Mouse (Mus musculus) ES-Bruce4 (cell line): ENCODE results near the gene Trpm8. TPM values are rescaled to one million over a fixed set of nuclear protein-coding genes. Genes with fewer than 3 reads are reported as not detected.

ENCODE experiments used
- H3K27ac ChIP-seq: 2 replicates; pipeline ENCODE4 v1.5.1; 2012; ENCODE audit warnings: low read length, inconsistent platforms; ENCODE audit not compliant: insufficient read depth
- H3K27me3 ChIP-seq: 2 replicates; pipeline ENCODE4 v1.6.1; 2012; ENCODE audit warnings: mild to moderate bottlenecking, low read length, inconsistent platforms; ENCODE audit not compliant: control insufficient read depth, poor library complexity, insufficient read depth, severe bottlenecking
- H3K36me3 ChIP-seq: 2 replicates; pipeline ENCODE4 v1.6.1; 2012; ENCODE audit warnings: inconsistent platforms, mild to moderate bottlenecking, low read length, moderate library complexity; ENCODE audit not compliant: control insufficient read depth, poor library complexity, insufficient read depth, severe bottlenecking
- H3K4me1 ChIP-seq: one replicate; pipeline ENCODE4 v1.8.1; 2011; ENCODE audit warnings: low read length; ENCODE audit not compliant: control insufficient read depth, insufficient read depth
- H3K4me3 ChIP-seq: 2 replicates; pipeline ENCODE4 v1.5.1; 2011; ENCODE audit warnings: low read depth, mild to moderate bottlenecking, low read length
- H3K9ac ChIP-seq: 2 replicates; pipeline ENCODE4 v1.6.1; 2012; ENCODE audit warnings: low read depth, mild to moderate bottlenecking, inconsistent platforms; ENCODE audit not compliant: poor library complexity, severe bottlenecking
- H3K9me3 ChIP-seq: replicated peaks from 2 replicates; pipeline ENCODE4 v1.6.1; 2012; ENCODE audit warnings: mild to moderate bottlenecking, low read length, inconsistent platforms; ENCODE audit not compliant: control insufficient read depth, poor library complexity, insufficient read depth, severe bottlenecking
- CTCF ChIP-seq: IDR thresholded peaks from one replicate; pipeline ENCODE4 v1.8.1; 2011; ENCODE audit warnings: low read depth, low read length
- EP300 ChIP-seq: IDR thresholded peaks from 2 replicates; pipeline ENCODE4 v1.6.1; 2011; ENCODE audit warnings: low read depth, low read length; ENCODE audit not compliant: insufficient read depth
- POLR2A ChIP-seq: IDR thresholded peaks from one replicate; pipeline ENCODE4 v1.8.1; 2011; ENCODE audit warnings: low read length; ENCODE audit not compliant: insufficient read depth
- polyA plus RNA-seq: library from polyadenylated mRNA; stranded (reverse); fragments of >200 nt; gene quantifications from 2 replicates; pipeline ENCODE4 v1.2.4, GENCODE M21; 2011; ENCODE audit warnings: low read depth; ENCODE audit not compliant: missing spikeins, insufficient read depth, insufficient read length

The Trpm8 gene
- polyA plus RNA-seq, 1 experiment = not detected

DNA sequence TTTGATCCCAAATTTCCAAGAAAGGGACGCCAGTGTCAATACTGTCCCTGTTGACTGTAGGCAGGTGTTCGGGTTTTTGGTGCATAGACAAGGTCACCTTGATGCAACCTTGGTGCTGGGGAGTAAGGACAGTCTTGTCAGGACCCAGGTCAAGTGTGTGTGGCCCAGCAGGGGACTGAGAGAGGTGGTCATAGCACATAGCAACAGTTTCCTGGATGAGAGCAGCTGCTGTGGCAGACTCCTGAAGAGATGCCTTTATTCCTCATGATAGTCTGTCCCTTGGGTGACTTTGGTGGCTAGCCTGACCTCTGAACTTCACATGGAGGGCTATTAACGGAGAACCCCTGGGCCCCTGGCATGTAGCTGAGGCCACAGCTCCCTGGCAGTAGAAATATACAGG lies 45.6 kb downstream of the Trpm8 start:
- peaks cover 2% of the 10 kb centered on the region for H3K4me1 ChIP-seq
- no peaks in the 10 kb centered on the region for H3K36me3 ChIP-seq
- H3K9ac ChIP-seq = no peak overlapping the region
- H3K4me3 ChIP-seq = no peak overlapping the region
- no peaks in the 10 kb centered on the region for H3K9me3 ChIP-seq
- H3K27ac ChIP-seq = no peak overlapping the region
- no peaks in the 10 kb centered on the region for H3K27me3 ChIP-seq
- TF ChIP-seq POLR2A (no peak), CTCF (no peak), EP300 (no peak)

DNA sequence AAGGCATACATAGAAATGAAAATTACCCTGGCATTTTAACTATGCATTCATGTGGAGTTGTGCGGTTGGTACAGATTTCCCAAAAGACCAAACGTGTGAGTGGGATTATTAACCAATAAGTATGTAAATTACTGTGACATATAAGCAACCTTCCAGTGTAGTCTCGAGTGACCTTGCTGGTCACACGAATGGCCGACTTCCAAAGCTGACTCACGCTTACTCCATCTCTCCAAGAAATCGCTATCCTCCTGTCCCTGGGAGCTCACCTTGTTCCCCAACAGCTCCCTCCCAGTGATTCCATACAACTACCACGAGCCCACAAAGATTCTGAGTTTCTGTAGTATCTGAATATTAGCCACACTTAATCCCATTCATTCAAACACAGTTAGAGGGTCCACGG lies 62.0 kb downstream of the Trpm8 start:
- Histone ChIP-seq H3K4me1 (no peaks in the 10 kb centered on the region), H3K4me3 (no peak overlapping the region), H3K36me3 (no peaks in the 10 kb centered on the region), H3K27ac (no peak overlapping the region), H3K9ac (no peak overlapping the region), H3K9me3 (no peaks in the 10 kb centered on the region), H3K27me3 (no peaks in the 10 kb centered on the region; the same call in 1 of the 2 replicates)
- TF ChIP-seq POLR2A (no peak), CTCF (no peak), EP300 (no peak)

DNA sequence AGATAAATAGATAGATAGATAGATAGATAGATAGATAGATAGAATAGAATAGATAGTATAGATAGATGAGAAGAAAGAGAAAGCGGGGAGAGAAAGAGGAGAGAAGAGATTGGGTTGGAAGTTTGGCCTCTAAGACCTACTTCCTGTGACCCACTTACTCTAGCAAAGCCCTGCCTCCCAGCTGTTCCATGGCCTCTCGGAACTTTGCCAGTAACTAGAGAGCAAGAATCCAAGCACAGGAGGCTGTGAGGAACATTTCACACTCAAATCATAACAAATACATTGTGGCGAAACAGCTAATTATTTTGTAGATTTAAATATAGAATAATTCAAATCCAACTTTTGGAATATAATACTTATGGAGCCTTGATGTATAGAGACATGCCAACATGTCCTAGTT lies 65.2 kb downstream of the Trpm8 start:
- Histone ChIP-seq H3K4me1 (no peaks in the 10 kb centered on the region), H3K4me3 (no peak overlapping the region), H3K27me3 (no peaks in the 10 kb centered on the region), H3K27ac (no peak overlapping the region), H3K9ac (no peak overlapping the region), H3K9me3 (no peaks in the 10 kb centered on the region), H3K36me3 (no peaks in the 10 kb centered on the region)
- TF ChIP-seq POLR2A (no peak), CTCF (no peak), EP300 (no peak)

DNA sequence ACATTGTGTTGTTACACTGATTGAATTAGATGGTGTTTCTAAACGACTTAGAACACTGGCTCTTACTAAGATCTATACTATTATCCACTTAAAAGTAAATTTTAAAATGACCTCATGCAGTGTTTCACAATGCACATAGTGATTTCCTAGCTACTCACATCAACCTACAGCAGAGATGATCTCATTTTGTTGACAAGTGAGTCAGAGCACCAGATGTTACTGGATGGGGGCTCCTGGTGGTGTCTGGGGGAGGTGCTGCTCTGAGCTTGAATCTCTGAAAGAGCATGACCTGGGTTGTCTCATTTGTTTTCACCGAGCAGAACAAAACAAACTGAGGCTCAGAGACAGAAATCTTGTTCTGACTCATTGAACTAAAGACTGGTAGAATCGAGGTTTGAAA lies 68.1 kb downstream of the Trpm8 start:
- H3K36me3 ChIP-seq = no peaks in the 10 kb centered on the region

DNA sequence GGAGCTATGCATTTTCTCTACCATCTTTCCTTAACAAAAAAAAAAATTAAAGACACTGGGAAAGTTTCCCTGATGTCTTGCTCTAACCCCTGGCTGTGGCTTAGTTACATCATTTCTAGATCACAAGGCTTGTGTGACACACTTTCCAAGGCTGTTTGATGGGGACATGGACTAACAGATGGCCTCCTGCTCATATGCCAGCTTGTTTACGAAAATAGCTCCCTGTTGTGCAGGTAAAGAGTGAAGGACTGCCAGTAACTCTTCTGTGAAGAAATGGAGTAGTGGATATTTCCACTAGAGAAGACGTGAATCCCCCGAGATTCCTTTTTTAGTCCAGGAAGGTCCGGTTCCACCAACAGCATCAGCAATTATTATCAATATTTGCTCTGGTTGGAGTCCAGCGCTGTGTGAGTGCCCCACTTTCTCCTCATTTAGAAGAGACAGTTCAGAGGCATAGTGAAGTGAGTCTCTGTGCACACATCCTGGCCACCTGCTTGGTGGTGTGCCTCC lies 71.1 kb downstream of the Trpm8 start:
- H3K9me3 ChIP-seq = no peaks in the 10 kb centered on the region
- H3K4me3 ChIP-seq = no peak overlapping the region
- no peaks in the 10 kb centered on the region for H3K27me3 ChIP-seq
- no peak overlapping the region for H3K9ac ChIP-seq
- no peak overlapping the region for H3K27ac ChIP-seq
- TF ChIP-seq EP300 = no peak
- no peak for TF ChIP-seq CTCF
- TF ChIP-seq POLR2A = no peak
- no peaks in the 10 kb centered on the region for H3K4me1 ChIP-seq
- no peaks in the 10 kb centered on the region for H3K36me3 ChIP-seq

More for the DNA sequence above, 68.1 kb downstream of the Trpm8 start:
- Histone ChIP-seq H3K4me1 (no peaks in the 10 kb centered on the region), H3K27me3 (no peaks in the 10 kb centered on the region), H3K9me3 (no peaks in the 10 kb centered on the region), H3K4me3 (no peak overlapping the region), H3K27ac (no peak overlapping the region), H3K9ac (no peak overlapping the region)
- no peak for TF ChIP-seq POLR2A
- TF ChIP-seq CTCF = no peak

DNA sequence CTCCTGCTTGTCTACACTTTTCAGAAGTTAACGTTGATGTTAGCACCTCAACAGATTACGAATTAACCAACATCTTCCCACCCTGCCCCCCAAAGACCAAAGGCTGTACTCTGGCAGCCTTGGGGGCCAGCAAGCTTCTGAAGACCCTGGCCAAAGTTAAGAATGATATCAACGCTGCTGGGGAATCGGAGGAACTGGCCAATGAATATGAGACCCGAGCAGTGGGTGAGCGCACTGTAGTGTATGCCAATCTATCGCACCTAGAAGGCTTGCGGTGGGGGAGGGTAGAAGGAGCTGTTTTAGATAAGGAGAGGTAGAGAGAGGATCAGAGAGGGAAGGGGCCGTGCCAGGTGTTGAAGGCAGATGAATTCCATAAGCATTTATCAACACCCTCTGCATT lies 73.3 kb downstream of the Trpm8 start:
- Histone ChIP-seq H3K27ac (no peak overlapping the region), H3K9me3 (no peaks in the 10 kb centered on the region), H3K4me3 (no peak overlapping the region), H3K9ac (no peak overlapping the region), H3K36me3 (no peaks in the 10 kb centered on the region), H3K27me3 (no peaks in the 10 kb centered on the region), H3K4me1 (no peaks in the 10 kb centered on the region)
- TF ChIP-seq EP300 = no peak
- TF ChIP-seq POLR2A = no peak
- TF ChIP-seq CTCF = no peak
